Mouse (Mus musculus) v-Abl transformed pro-B cells (cell line): ENCODE measurements around the gene Ogg1.

Experiments used
- in situ Hi-C, 2 experiments: fragments of 400-800 bp; cut with MboI; formaldehyde crosslinking; loops; one replicate each; pipeline ENCODE4 v1.15.1; 2025; ENCODE audit not compliant: unreplicated experiment in 2 of 2

Ogg1 gene

GRCm38 (mm10) chr6:113329396-113329795 is 2.6 kb downstream of the Ogg1 start:
- in situ Hi-C loops: loop anchor here (5.0 to 25.0 kb wide), 2 partner anchors 48 to 617 kb away; partner anchors contain the start of genes Arpc4 (in 2 of the 2) and Tada3 (in 2 of the 2)

- in situ Hi-C loops: loop anchor here in 1 of 2 experiments (25.0 kb wide), 1 partner anchor 618 kb away; no protein-coding TSS in a partner anchor
Measured at GRCm38 (mm10) chr6:113330547-113330946, 3.8 kb downstream of the Ogg1 start.

- in situ Hi-C loops: loop anchor here in 1 of 2 experiments (25.0 kb wide), 1 partner anchor 619 kb away; no protein-coding TSS in a partner anchor
Measured at GRCm38 (mm10) chr6:113331721-113332120, 4.9 kb downstream of the Ogg1 start.

- in situ Hi-C loops: loop anchor here in 1 of 2 experiments (25.0 kb wide), 1 partner anchor 620 kb away; no protein-coding TSS in a partner anchor
Measured at GRCm38 (mm10) chr6:113332734-113333133, 6.0 kb downstream of the Ogg1 start.

- in situ Hi-C loops: loop anchor here in 1 of 2 experiments (25.0 kb wide), 1 partner anchor 621 kb away; no protein-coding TSS in a partner anchor
Measured at GRCm38 (mm10) chr6:113333137-113333950, 6.6 kb downstream of the Ogg1 start.

DNA sequence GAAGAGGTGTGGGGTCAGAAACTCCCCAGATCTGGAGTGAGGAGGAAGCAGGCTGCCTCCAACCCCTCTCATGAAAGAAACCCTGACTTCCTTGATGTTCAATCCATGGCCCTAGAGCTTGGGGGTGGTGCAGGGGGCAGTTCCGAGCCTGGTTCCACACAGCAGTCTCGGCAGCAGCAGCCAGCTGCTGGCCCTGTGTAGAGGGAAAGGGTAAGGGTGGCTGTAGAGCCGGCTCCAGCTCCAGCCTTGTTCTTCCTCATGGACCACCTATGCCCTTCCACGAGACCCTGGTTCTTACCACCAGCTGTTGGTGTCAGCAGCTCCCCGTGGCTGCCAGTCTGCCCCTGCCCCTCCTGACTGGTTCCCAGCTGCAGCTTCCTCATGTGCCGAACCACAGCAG is 7.4 kb downstream of the Ogg1 start:
- in situ Hi-C loops: loop anchor here in 1 of 2 experiments (25.0 kb wide), 1 partner anchor 622 kb away; no protein-coding TSS in a partner anchor

DNA sequence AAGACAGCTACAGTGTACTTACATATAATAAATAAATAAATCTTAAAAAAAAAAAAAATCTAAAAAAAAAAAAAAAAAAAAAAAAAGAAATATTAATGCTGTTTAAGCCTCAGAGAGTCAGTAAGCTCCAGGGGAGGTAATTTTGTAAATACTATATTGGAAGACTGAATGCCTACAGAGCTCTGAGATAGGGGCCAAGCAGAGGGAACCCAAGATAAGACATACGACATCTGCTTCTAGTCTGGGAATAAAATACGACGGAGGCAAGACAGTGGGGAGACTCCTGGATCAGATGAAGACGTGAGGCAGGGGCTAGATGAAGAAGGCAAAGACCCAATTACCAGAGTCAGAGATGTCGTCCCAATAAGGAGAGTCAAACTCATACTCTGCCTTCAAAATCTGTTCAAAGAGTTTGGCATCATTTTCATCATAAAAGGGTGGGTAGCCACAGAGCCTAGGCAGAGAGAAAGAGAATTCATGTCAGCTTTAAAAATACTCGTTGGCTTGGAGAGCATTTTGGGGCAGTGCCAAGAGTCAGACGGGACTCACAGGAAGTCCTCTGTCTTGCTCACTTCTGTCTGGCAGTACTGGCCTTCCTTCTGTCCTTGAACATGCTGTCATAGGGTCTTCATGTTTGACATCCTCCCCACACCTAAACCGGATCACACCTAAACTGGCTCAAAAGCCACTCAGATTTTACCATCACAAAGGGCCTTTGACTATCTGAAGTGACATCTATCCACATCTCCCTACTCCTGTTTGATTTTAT is 10.3 kb downstream of the Ogg1 start:
- in situ Hi-C loops: loop anchor here in 1 of 2 experiments (25.0 kb wide), 1 partner anchor 625 kb away; no protein-coding TSS in a partner anchor

DNA sequence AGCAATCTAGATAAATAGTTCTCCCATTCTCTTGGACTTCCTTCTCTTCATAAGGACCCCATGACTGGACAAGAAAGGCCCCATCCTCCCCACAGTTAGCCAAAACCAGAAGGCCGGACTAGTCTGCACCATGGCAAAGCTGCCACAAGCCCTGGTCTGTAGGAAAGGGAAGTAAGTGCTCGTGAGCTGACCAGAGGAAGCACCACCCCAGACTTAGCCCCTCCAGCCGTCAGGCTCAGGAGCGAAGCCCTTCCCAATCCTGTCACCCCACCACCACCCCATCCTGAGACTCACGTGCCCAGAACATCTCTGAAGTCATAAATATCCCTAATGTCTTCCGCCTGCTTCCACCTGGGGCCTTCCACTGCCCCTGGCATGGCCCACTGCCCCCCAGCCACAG is 14.8 kb downstream of the Ogg1 start:
- in situ Hi-C loops: loop anchor here in 1 of 2 experiments (25.0 kb wide), 1 partner anchor 629 kb away; no protein-coding TSS in a partner anchor

- in situ Hi-C loops: loop anchor here in 1 of 2 experiments (25.0 kb wide), 1 partner anchor 630 kb away; no protein-coding TSS in a partner anchor
Measured at GRCm38 (mm10) chr6:113342297-113342696, 15.5 kb downstream of the Ogg1 start.

DNA sequence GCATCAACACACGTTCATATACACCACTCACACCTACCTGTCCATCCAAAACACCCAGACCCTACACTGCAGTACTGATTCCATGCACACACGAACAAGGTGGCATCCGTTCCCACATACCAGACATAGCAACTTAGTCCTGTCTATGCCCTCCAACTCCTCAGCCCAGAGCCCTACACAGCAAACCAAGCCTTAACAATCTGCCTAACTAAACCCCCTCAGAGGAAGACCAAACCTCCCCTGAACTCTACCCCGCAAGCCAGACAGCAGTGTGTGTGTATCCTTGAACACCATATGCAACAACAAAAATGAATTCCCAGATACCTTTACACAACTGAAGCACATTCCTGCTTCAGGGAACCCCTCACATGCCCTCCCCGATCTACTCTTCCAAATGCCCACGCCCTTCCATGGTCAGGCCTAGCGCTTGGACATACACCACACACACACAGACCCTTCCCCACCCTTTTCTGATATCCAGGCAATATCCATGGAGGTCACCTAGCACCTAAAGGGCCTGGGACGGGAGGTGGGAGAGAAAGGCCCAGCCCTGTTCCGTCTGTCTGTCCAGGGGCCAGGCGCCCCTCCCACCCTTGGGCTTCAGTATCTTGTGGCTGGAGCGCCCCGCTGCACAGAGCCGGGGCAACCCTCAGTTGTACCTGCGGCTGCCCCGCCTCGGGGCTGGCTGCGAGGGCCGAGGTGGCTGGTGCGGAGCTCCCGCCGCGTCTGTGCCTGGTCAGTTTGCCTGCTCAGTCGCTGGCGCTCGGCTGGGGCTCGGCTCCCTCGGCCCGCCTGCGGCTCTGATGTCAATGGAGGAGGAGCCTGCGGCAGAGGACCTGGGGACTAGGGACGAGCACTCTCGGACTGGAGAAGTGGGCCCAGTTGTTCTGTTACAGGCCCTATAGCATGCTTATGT is 16.7 kb downstream of the Ogg1 start, which contains the start of gene Camk1:
Gene Camk1, minus strand, starts transcription at position 808 of the 916 bp plus-strand sequence.
- in situ Hi-C loops: loop anchor here in 1 of 2 experiments (25.0 kb wide), 1 partner anchor 631 kb away; no protein-coding TSS in a partner anchor

DNA sequence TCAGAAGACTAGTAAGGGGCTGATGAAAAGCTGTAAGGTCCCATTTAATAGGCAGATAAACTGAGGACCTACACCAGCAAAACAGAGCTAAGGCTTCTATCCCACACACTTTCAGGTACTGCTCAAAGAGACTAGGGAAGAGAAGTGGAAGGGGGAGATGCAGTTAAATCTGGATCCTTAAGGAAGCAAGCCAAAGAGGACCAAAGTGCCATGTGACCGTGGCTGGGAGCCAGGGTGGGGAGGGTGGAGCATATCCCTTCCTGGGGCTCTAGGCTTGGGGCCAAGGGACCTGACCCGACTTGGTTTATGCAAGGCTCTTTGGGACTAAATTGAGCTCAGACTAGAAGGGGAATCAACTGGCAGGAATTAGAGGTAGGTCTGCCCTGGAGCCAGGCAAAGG is 17.5 kb downstream of the Ogg1 start:
- in situ Hi-C loops: loop anchor here in 1 of 2 experiments (25.0 kb wide), 1 partner anchor 632 kb away; no protein-coding TSS in a partner anchor

DNA sequence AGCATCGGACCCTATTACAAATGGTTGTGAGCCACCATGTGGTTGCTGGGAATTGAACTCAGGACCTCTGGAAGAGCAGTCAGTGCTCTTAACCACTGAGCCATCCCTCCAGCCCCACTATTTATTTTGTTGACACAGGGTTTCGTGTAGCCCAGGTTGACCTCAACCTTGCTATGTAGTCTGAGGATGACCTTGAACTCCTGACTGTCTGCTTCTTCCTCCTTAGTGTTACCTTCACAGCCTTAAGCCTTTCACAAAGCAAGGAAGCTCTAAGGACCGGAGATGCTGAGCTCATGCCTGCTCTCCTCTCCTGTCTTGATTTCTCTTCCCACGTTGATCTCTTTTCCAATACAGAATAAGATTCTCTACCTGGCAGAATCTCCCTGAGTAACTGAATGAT is 20.1 kb downstream of the Ogg1 start:
- in situ Hi-C loops: loop anchor here in 1 of 2 experiments (25.0 kb wide), 1 partner anchor 635 kb away; no protein-coding TSS in a partner anchor

GRCm38 (mm10) chr6:113350538-113350937 is 23.8 kb downstream of the Ogg1 start:
- in situ Hi-C loops: no loop called here

GRCm38 (mm10) chr6:113351161-113351560 is 24.4 kb downstream of the Ogg1 start:
- in situ Hi-C loops: no loop called here

DNA sequence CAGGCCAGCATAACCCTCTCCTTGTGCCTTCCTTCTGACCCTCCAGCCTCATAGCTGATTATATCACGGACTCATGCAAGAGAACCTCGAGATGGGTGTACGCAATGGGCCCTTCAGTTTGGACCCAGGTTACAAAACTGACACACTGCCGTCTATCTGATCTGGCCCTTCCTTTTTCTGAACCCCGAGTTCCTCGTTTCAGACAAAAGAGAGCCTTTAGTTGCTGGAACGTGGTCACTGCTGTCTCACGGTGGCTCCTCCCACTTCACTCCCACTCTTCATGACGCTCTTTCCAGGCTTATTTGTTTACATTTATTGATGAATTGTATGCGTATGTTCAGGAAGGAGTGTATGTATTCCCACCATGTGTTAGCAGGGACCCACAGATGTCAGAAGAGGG is 24.9 kb downstream of the Ogg1 start:
- in situ Hi-C loops: no loop called here

- in situ Hi-C loops: no loop called here
Measured at GRCm38 (mm10) chr6:113352820-113353219, 26.0 kb downstream of the Ogg1 start.

DNA sequence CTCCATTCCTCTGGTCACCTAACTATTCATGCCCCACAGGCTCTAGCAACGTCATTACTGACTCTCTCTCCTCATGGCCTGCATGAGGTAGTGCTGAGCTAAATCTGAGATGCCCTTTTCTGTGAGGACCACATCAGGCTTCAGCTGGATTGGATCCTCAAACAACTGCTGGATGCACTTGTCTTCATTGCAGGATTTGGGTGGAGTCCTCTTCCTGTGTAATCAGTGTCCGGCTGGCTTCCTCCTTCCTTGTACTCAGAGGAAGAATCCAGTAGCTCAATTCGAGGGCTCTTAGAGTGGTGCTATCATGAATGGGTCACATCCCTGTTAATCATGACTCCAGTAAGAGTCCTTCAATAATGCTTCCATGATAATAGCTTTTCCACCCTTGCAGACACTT is 26.9 kb downstream of the Ogg1 start:
- in situ Hi-C loops: no loop called here

DNA sequence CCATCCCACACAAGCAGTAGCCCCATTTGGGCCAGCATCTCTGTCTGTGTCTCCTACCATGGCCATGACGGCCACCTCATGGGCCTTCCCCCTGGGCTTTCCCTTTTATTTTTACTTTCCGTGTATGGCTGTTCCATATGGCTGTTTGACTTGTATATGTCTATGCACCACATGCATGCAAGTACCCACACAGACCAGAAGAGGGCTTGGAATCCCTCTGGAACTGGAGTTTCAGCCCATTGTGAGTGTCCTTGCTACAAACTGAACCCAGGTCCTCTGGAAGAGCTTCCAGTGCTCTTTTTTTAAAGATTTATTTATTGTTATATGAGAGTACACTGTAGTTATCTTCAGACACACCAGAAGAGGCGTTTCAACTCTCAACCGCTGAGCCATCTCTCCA is 34.7 kb downstream of the Ogg1 start:
- in situ Hi-C loops: no loop called here

- in situ Hi-C loops: no loop called here
Measured at GRCm38 (mm10) chr6:113362241-113362640, 35.5 kb downstream of the Ogg1 start.
